21 mouse cellular contexts compared by ENCODE assay signal in genomic region chr17:76125260-76125659, GRCm38 (mm10).
A peak's percentile ranks its signal among the peaks of the same experiment; 100 is the strongest.
DNase-seq lines count a peak whose midpoint lies in the region; ATAC-seq and TF ChIP-seq lines count a peak whose summit lies in the region.
"Had no signal": no experiment of that assay in that cellular context is flagged by ENCODE, and none has a peak within 500 bp of the region (broad histone marks: within the 10 kb centered on the region; RNA-seq: fewer than 3 reads in every experiment).

No protein-coding gene starts in this region.

- peak; percentile 27; the same call in 1 of the 2 replicates for ATAC-seq in hindbrain, embryonic 14.5 days (ENCODE audit: low FRiP score)
- no peak for ATAC-seq in hindbrain, embryonic 12.5 days (ENCODE audit: low FRiP score)
- no peak for ATAC-seq in limb, embryonic 14.5 days (ENCODE audit: low FRiP score, low read depth)
- ATAC-seq in forebrain, embryonic 16.5 days = peak; percentile 95
- no peak for ATAC-seq in intestine, postnatal 0 days
- ATAC-seq: intestine, embryonic 15.5 days; liver, embryonic 12.5 days; midbrain, embryonic 15.5 days had no signal

- TF ChIP-seq CTCF in intestine, postnatal 0 days (IDR thresholded peaks at IDR 0.05; ENCODE audit: low read depth) = no peak

- TF ChIP-seq POLR2A in limb, embryonic 14.5 days (IDR thresholded peaks at IDR 0.05; ENCODE audit: borderline replicate concordance, extremely low read depth, insufficient read depth, insufficient read length) = no peak

- WGBS in hindbrain, embryonic 14.5 days = 72% methylated on average over 5 of the region's 5 CpGs
- 75% methylated on average over 5 of the region's 5 CpGs for WGBS in hindbrain, embryonic 12.5 days
- 62% methylated on average over 5 of the region's 5 CpGs for WGBS in limb, embryonic 14.5 days
- WGBS in limb, embryonic 10.5 days = 97% methylated on average over 5 of the region's 5 CpGs
- 34% methylated on average over 5 of the region's 5 CpGs for WGBS in forebrain, embryonic 16.5 days
- WGBS in intestine, postnatal 0 days = 73% methylated on average over 5 of the region's 5 CpGs

- H3K9ac ChIP-seq in hindbrain, embryonic 14.5 days = no peak overlapping the region
- no peak overlapping the region for H3K9ac ChIP-seq in hindbrain, embryonic 12.5 days
- no peak overlapping the region for H3K9ac ChIP-seq in limb, embryonic 14.5 days (ENCODE audit: low read depth, low read length, severe bottlenecking)
- H3K9ac ChIP-seq in forebrain, embryonic 16.5 days (replicated peaks; ENCODE audit: low read depth, low read length) = no peak overlapping the region
- no peak overlapping the region for H3K9ac ChIP-seq in intestine, postnatal 0 days (ENCODE audit: low read depth, low read length)
- H3K9ac ChIP-seq: intestine, embryonic 15.5 days; liver, embryonic 12.5 days; lung, embryonic 15.5 days; midbrain, embryonic 15.5 days; neural tube, embryonic 12.5 days had no signal

- H3K4me2 ChIP-seq in hindbrain, embryonic 14.5 days (replicated peaks) = no peak overlapping the region
- H3K4me2 ChIP-seq in hindbrain, embryonic 12.5 days (replicated peaks) = no peak overlapping the region
- no peak overlapping the region for H3K4me2 ChIP-seq in limb, embryonic 14.5 days (replicated peaks; ENCODE audit: low read depth, low read length, severe bottlenecking)
- no peak overlapping the region for H3K4me2 ChIP-seq in forebrain, embryonic 16.5 days (ENCODE audit: low read length)
- no peak overlapping the region for H3K4me2 ChIP-seq in intestine, postnatal 0 days (replicated peaks; ENCODE audit: low read depth)
- H3K4me2 ChIP-seq: heart, embryonic 11.5 days; intestine, embryonic 15.5 days; liver, embryonic 12.5 days; lung, embryonic 15.5 days; midbrain, embryonic 15.5 days; neural tube, embryonic 12.5 days had no signal

- DNase-seq in hindbrain, embryonic 14.5 days (ENCODE audit: low spot score) = no peak
- peak; percentile 16 for DNase-seq in limb, embryonic 14.5 days (ENCODE audit: low spot score)
- DNase-seq in limb, embryonic 10.5 days (ENCODE audit: low spot score) = no peak
- DNase-seq in right cerebral cortex, postnatal 4 days = peak; percentile 35
- DNase-seq in thymus, adult 18-20 months = no peak
- DNase-seq: adrenal gland, postnatal 14 days; gastrocnemius, postnatal 25 days; kidney, postnatal 10 days; thymus, postnatal 36 days had no signal

- no peaks in the 10 kb centered on the region for H3K36me3 ChIP-seq in hindbrain, embryonic 14.5 days (replicated peaks; ENCODE audit: control insufficient read depth, insufficient read depth)
- no peaks in the 10 kb centered on the region for H3K36me3 ChIP-seq in hindbrain, embryonic 12.5 days
- H3K36me3 ChIP-seq in limb, embryonic 14.5 days (ENCODE audit: control insufficient read depth, insufficient read depth, low read length) = no peaks in the 10 kb centered on the region
- no peaks in the 10 kb centered on the region for H3K36me3 ChIP-seq in limb, embryonic 10.5 days
- no peaks in the 10 kb centered on the region for H3K36me3 ChIP-seq in forebrain, embryonic 16.5 days (ENCODE audit: control insufficient read depth, insufficient read depth)
- H3K36me3 ChIP-seq in intestine, postnatal 0 days (ENCODE audit: control insufficient read depth, insufficient read depth) = no peaks in the 10 kb centered on the region
- H3K36me3 ChIP-seq: embryonic facial prominence, embryonic 10.5 days; intestine, embryonic 15.5 days; liver, embryonic 12.5 days; lung, embryonic 15.5 days; midbrain, embryonic 15.5 days; neural tube, embryonic 12.5 days had no signal

- no peaks in the 10 kb centered on the region for H3K4me1 ChIP-seq in hindbrain, embryonic 14.5 days (replicated peaks; ENCODE audit: control insufficient read depth, insufficient read depth, low read length)
- H3K4me1 ChIP-seq in hindbrain, embryonic 12.5 days = no peaks in the 10 kb centered on the region
- H3K4me1 ChIP-seq in limb, embryonic 14.5 days (ENCODE audit: control insufficient read depth, insufficient read depth, low read length) = no peaks in the 10 kb centered on the region
- no peaks in the 10 kb centered on the region for H3K4me1 ChIP-seq in limb, embryonic 10.5 days
- H3K4me1 ChIP-seq in forebrain, embryonic 16.5 days (replicated peaks; ENCODE audit: control insufficient read depth, insufficient read depth, low read length) = peaks cover 4% of the 10 kb centered on the region
- H3K4me1 ChIP-seq in intestine, postnatal 0 days (replicated peaks; ENCODE audit: control insufficient read depth, insufficient read depth, low read length) = no peaks in the 10 kb centered on the region
- H3K4me1 ChIP-seq: embryonic facial prominence, embryonic 10.5 days; intestine, embryonic 15.5 days; liver, embryonic 12.5 days; lung, embryonic 15.5 days; midbrain, embryonic 15.5 days; neural tube, embryonic 12.5 days had no signal

- H3K4me3 ChIP-seq in hindbrain, embryonic 14.5 days (replicated peaks; ENCODE audit: low read length) = no peak overlapping the region
- no peak overlapping the region for H3K4me3 ChIP-seq in hindbrain, embryonic 12.5 days
- H3K4me3 ChIP-seq in limb, embryonic 14.5 days (replicated peaks; ENCODE audit: low read length) = no peak overlapping the region
- no peak overlapping the region for H3K4me3 ChIP-seq in limb, embryonic 10.5 days
- no peak overlapping the region for H3K4me3 ChIP-seq in forebrain, embryonic 16.5 days (replicated peaks; ENCODE audit: low read length)
- no peak overlapping the region for H3K4me3 ChIP-seq in intestine, postnatal 0 days (ENCODE audit: low read depth, low read length)
- H3K4me3 ChIP-seq: embryonic facial prominence, embryonic 10.5 days; erythroblast, embryonic 14.5 days; intestine, embryonic 15.5 days; liver, embryonic 12.5 days; lung, embryonic 15.5 days; midbrain, embryonic 15.5 days; neural tube, embryonic 12.5 days had no signal

- no peaks in the 10 kb centered on the region for H3K9me3 ChIP-seq in hindbrain, embryonic 14.5 days (ENCODE audit: control insufficient read depth, low read length)
- H3K9me3 ChIP-seq in hindbrain, embryonic 12.5 days (replicated peaks) = no peaks in the 10 kb centered on the region
- H3K9me3 ChIP-seq in limb, embryonic 14.5 days (ENCODE audit: control insufficient read depth, low read length) = no peaks in the 10 kb centered on the region
- no peaks in the 10 kb centered on the region for H3K9me3 ChIP-seq in limb, embryonic 10.5 days (replicated peaks)
- no peaks in the 10 kb centered on the region for H3K9me3 ChIP-seq in forebrain, embryonic 16.5 days (ENCODE audit: control insufficient read depth, low read length)
- H3K9me3 ChIP-seq in intestine, postnatal 0 days (ENCODE audit: control insufficient read depth) = no peaks in the 10 kb centered on the region
- H3K9me3 ChIP-seq: embryonic facial prominence, embryonic 10.5 days; intestine, embryonic 15.5 days; lung, embryonic 15.5 days; midbrain, embryonic 15.5 days; neural tube, embryonic 12.5 days had no signal

- no peak overlapping the region for H3K27ac ChIP-seq in hindbrain, embryonic 14.5 days
- no peak overlapping the region for H3K27ac ChIP-seq in hindbrain, embryonic 12.5 days
- H3K27ac ChIP-seq in limb, embryonic 14.5 days (replicated peaks; ENCODE audit: low read depth, low read length) = no peak overlapping the region
- H3K27ac ChIP-seq in limb, embryonic 10.5 days = no peak overlapping the region
- H3K27ac ChIP-seq in forebrain, embryonic 16.5 days (ENCODE audit: low read length) = peak overlapping the region; percentile 65
- H3K27ac ChIP-seq in intestine, postnatal 0 days (ENCODE audit: low read depth, low read length) = no peak overlapping the region
- H3K27ac ChIP-seq: embryonic facial prominence, embryonic 10.5 days; intestine, embryonic 15.5 days; liver, embryonic 12.5 days; lung, embryonic 15.5 days; midbrain, embryonic 15.5 days; neural tube, embryonic 12.5 days; stomach, postnatal 0 days had no signal

- H3K27me3 ChIP-seq in hindbrain, embryonic 14.5 days (ENCODE audit: control insufficient read depth, insufficient read depth, low read length) = no peaks in the 10 kb centered on the region
- no peaks in the 10 kb centered on the region for H3K27me3 ChIP-seq in hindbrain, embryonic 12.5 days
- no peaks in the 10 kb centered on the region for H3K27me3 ChIP-seq in limb, embryonic 14.5 days (ENCODE audit: control insufficient read depth, insufficient read depth, low read length)
- no peaks in the 10 kb centered on the region for H3K27me3 ChIP-seq in limb, embryonic 10.5 days (ENCODE audit: low read depth, poor library complexity, severe bottlenecking)
- H3K27me3 ChIP-seq in forebrain, embryonic 16.5 days (replicated peaks; ENCODE audit: control insufficient read depth, insufficient read depth, low read length) = no peaks in the 10 kb centered on the region
- H3K27me3 ChIP-seq in intestine, postnatal 0 days (replicated peaks; ENCODE audit: control insufficient read depth, insufficient read depth, low read length) = no peaks in the 10 kb centered on the region
- H3K27me3 ChIP-seq: intestine, embryonic 15.5 days; liver, embryonic 12.5 days; lung, embryonic 15.5 days; midbrain, embryonic 15.5 days; neural tube, embryonic 12.5 days had no signal

Comparison
In these comparisons a context has a peak if more than half of its experiments do, and no peak if none do; other contexts are left out.
1. ATAC-seq: peak in hindbrain, embryonic 14.5 days (single experiment) and forebrain, embryonic 16.5 days (single experiment); none in hindbrain, embryonic 12.5 days (single experiment), limb, embryonic 14.5 days (single experiment) and intestine, postnatal 0 days (single experiment).
2. DNase-seq: peak in limb, embryonic 14.5 days (single experiment) and right cerebral cortex, postnatal 4 days (single experiment); none in hindbrain, embryonic 14.5 days (single experiment), limb, embryonic 10.5 days (single experiment) and thymus, adult 18-20 months (0 of 2).